Mouse (Mus musculus): ENCODE results near the gene Rab11fip3.

GRCm38 (mm10) chr17:25979829-25980738 is 89.3 kb downstream of the Rab11fip3 start:
- TF ChIP-seq CTCF (IDR thresholded peaks at IDR 0.05; ENCODE audit: low read depth) = no peak
- TF ChIP-seq EP300 (optimal IDR thresholded peaks at IDR 0.05) = no peak
